Mouse (Mus musculus) mouse embryonic stem cell (cell line): Measurements from ENCODE around the gene Ccdc167.

Source experiments
- in situ Hi-C, 2 experiments: fragments of 300-500 bp; cut with MboI; formaldehyde crosslinking; loops; 1 replicate in 1 of 2; 3 replicates in 1 of 2; pipeline ENCODE4 v1.14.3; 2019 to 2020; ENCODE audit warnings: low sequenced_read_pairs in 2 of 2, low pct_unique_long_range_greater_than_20kb in 1 of 2, mixed read lengths in 1 of 2; ENCODE audit not compliant: unreplicated experiment in 1 of 2

Ccdc167 gene

DNA sequence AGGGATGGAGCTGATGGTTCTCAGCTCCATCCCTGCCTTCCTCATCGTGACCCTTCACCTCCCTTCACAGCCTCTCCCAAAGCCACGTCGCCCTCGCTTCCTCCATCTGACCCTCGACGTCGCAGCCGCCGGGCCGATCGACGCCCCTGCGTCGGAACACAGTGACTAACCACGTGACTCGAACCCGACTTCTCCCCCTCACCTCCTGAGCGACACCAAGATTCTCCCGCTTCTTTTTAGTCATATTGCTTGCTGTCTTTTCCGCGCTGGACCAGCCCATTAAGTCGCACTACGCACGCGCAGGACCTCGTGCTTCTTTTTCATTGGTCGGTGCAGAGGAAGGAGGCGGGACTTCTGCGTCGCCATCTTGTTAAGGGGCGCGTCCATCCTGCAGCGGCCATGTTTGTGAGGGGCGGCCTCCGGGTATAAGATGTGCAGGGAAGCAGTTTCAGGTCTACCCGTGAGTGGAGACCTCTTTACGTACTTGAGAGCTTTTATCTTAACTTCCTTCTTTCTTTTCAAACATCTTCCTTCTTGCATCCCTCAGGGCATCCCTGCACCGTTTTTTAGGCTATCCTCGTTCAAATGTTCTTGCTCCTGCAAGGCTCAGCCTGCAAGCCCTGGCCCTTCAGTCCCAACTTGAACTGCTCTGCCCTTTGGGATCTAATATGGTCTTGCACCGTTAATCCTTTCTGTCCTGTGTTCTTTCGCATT is at the start of gene Ccdc167:
TSS of gene Ccdc167 (minus strand) at position 313 of the 714 bp plus-strand sequence.
- in situ Hi-C loops = no loop called here

DNA sequence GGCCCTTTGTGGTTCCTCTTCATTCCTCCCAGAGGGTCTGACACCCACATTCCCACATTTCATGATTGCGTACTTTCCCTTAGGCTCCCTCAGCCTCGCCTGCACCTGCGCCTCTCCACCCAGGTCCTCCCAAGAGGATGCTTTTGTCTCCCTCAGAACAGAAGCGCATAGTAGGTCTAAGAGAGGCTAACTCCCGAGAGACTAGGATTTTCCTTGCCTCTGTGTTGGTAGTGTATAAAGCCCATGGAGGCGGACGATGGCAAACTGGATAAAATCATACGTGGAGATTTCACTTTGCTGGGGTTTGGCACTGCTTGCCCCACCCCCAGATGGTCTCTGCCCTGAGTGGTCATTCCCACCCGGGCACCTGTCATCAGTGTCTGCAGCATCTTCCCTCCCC is 48.5 kb upstream of the Ccdc167 start:
- in situ Hi-C loops = no loop called here

DNA sequence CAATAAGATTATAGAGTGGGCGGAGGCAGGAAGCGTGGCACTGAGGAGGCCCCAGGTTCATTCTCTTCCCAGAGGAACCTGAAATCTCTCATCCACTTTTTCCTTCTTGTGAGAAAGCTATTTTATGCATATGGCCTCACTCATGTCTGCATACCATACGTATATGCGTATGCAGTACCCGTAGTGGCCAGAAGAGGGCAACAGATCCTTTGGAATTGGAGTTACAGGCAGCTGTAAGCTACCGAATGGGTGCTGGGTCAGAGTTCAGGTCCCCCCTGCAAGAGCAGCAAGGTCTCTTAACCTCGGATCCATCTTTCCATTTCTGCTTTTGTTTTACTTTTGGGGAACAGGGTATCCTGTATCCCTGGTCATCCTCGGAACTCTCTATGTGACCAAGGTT is 45.7 kb upstream of the Ccdc167 start:
- in situ Hi-C loops = no loop called here

GRCm38 (mm10) chr17:29761938-29762337 is 45.1 kb upstream of the Ccdc167 start:
- in situ Hi-C loops = no loop called here

- in situ Hi-C loops = no loop called here
Measured at GRCm38 (mm10) chr17:29760404-29761375, 43.8 kb upstream of the Ccdc167 start.

- in situ Hi-C loops = loop anchor here in 1 of 2 experiments (10.0 kb wide), 1 partner anchor 225 kb away; no protein-coding TSS in a partner anchor
Measured at GRCm38 (mm10) chr17:29759963-29760362, 43.1 kb upstream of the Ccdc167 start.

DNA sequence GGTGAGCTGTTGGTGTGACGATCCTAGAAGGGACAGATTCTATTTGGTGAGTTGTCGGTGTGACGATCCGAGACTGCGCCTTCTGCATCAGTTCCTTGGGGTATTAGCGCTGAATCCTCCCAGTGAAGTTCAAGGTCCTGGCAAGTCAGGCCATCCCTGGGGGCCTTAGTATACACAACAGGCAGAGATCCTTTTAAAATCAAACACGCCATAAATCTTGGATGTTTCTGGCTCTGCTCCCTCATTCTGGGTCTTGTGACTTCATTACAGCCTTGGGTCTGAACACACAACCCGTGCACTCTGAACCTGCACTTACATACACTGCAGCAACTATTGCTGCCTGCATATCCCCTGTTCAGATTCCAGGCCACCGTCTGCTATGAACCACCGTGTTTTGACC is 39.5 kb upstream of the Ccdc167 start:
- in situ Hi-C loops = loop anchor here in 1 of 2 experiments (10.0 kb wide), 1 partner anchor 222 kb away; no protein-coding TSS in a partner anchor

DNA sequence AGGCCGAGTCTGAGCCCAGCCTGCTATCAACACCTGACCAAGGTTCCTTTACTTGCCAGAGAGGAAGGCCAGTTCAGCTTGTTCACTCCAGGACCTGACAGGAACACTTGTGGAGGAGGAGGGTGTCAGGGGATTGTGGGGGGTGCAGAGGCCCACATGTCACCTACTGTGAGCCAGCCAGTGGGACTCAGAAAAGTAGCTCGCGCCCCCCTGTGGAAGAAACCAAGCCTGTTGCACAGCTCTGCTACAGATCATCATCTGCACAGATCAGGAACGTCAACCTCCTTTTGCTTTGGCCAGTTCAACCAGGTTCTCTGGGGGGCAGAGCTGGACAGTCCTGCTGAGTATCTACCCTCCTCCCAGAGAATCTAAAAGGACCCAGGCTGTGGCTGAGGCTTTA is 37.7 kb upstream of the Ccdc167 start:
- in situ Hi-C loops = loop anchor here in 1 of 2 experiments (10.0 kb wide), 1 partner anchor 220 kb away; no protein-coding TSS in a partner anchor

- in situ Hi-C loops = no loop called here
Measured at GRCm38 (mm10) chr17:29747466-29747865, 30.6 kb upstream of the Ccdc167 start.

DNA sequence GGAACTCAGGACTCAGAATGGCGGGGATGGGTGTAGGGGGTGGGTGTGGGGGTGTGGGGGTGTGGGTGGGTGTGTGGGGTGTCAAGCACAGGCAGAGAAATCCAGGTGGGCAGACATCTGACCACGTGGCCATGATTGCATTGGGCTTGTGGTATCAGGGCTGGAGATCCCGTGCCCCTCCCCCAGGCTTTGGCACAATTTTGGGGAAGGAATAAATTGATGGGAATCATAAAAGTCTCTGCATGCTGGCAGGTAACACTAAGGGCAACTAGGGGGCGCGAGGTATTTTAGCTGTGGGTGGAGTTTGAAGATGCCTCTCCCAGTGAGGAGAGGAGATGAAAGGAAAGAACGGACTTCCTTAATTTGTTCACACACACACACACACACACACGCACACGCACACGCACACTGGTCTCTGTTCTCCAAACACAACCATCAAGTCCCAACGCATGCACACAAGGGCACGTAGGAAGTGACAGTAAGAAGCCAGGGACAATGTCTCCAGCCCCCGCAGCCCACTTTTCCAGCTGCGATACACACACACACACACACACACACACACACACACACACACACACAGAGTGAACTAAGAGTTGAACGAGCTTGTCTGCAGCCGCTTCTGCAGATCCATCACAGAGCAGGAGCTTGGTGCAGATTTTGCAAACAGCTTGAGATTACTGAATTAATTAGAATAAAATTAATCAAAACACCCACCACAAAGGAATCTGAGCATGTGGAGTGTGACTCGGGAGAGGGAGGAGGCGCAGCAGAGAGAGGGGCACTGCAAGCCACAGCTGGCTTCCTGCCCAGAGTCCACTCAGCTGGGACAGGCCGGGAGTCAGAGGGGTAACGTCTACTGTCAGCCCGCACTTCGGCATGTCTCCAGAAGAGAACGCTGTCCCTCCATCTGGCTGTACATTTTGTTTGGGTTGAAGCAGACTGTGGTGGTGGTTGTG is 21.3 kb upstream of the Ccdc167 start:
- in situ Hi-C loops = no loop called here

GRCm38 (mm10) chr17:29736448-29737014 is 19.7 kb upstream of the Ccdc167 start:
- in situ Hi-C loops = no loop called here

DNA sequence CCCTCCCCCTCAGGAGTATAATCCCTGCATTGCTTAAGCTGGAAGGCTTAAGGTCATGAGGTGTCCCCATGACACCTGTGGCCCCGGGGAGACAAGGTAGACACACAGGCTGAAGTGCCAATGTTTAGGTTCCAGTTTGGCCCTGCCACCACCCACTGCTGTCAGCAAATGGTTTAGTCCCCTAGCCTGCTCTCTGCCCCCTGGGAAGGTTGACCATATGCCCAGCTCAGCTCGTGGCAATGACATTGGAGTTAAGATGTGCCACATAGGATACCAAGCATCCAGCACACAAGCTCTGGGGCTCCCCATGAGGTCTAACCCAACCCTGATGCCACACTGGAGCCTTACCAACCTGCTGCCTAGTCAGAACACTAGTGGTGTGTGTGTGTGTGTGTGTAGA is 15.7 kb upstream of the Ccdc167 start:
- in situ Hi-C loops = no loop called here

DNA sequence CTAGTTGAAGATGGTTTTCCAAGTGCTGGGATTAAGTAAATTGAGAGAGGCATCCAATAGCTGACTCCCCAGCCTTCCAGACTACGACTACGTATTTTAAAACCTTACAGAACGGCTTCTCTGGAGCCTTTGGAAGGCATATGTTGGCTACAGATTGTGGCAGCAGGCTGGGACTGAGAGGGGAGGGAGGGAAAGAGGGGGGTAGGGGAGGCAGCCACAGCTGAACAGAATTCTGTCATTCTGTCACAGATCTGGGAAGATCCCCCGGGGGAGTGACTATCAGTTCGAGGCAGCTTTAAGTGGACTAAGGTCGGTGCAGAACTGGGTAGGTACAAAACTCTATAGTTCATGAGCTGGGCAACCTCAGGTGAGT is 15.1 kb upstream of the Ccdc167 start:
- in situ Hi-C loops = no loop called here

GRCm38 (mm10) chr17:29731266-29731952 is 14.6 kb upstream of the Ccdc167 start:
- in situ Hi-C loops = no loop called here

- in situ Hi-C loops = no loop called here
Measured at GRCm38 (mm10) chr17:29730510-29731265, 13.8 kb upstream of the Ccdc167 start.

DNA sequence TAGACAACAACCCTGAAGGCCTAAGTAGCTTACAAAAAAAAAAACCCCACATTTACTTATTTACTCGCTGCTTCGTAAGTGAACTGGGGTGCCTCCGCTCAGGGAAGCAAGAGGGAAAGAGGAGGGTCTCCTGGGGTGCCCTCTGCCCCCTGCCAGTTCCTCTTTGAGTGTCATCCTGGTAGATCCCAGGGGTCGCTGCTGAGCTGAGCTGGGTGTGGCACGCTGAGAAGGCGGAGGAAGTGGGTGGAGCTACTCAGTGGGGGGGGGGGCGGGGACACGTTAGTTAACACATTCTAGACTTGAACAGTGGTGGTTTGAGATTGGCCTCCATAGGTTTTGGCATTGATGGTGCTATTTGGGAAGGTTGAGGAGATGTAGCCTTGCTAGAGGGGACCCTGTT is 11.2 kb upstream of the Ccdc167 start:
- in situ Hi-C loops = no loop called here
